Mouse (Mus musculus): ENCODE measurements around the gene Lcn4.

GRCm38 (mm10) chr2:26617928-26618327 lies 53.2 kb downstream of the Lcn4 start:
- TF ChIP-seq POLR2A (IDR thresholded peaks at IDR 0.05; ENCODE audit: control insufficient read depth, low read depth, low read length) (no peak), CTCF (IDR thresholded peaks at IDR 0.05; ENCODE audit: control insufficient read depth, insufficient read depth, insufficient replicate concordance, low read depth, low read length) (no peak)

All from testis, adult 2 months (tissue).